Mouse (Mus musculus) hindbrain, embryonic 16.5 days (tissue): Measurements from ENCODE around the gene Canx. TPM values are rescaled to one million over a fixed set of nuclear protein-coding genes. Genes with fewer than 3 reads are reported as not detected.
"Not testable (repeated sequence)": the region's sequence is repeated elsewhere in the genome, so short reads cannot be mapped to it uniquely, and the experiment has no call there.

Experiments
- ATAC-seq: fragments of 200-750 bp; cut with Nextera tagmentation; 2 replicates; pipeline ENCODE4 v1.8.0; 2017; ENCODE audit warnings: moderate TSS enrichment, moderate library complexity
- H3K27ac ChIP-seq: fragments of 300-500 bp; sonication (generic); 2 replicates; pipeline ENCODE4 v1.5.1; 2014; ENCODE audit warnings: low read depth, mild to moderate bottlenecking, control low read depth, low read length, moderate library complexity
- H3K27me3 ChIP-seq: fragments of 300-500 bp; sonication (generic); replicated peaks from 2 replicates; pipeline ENCODE4 v1.6.1; 2014; ENCODE audit warnings: low read length; ENCODE audit not compliant: control insufficient read depth, insufficient read depth
- H3K36me3 ChIP-seq: fragments of 300-500 bp; sonication (generic); 2 replicates; pipeline ENCODE4 v1.6.1; 2014; ENCODE audit warnings: mild to moderate bottlenecking, low read length, moderate library complexity, mixed read lengths; ENCODE audit not compliant: control insufficient read depth, insufficient read depth
- H3K4me1 ChIP-seq: fragments of 300-500 bp; sonication (generic); 2 replicates; pipeline ENCODE4 v1.6.1; 2014; ENCODE audit warnings: low read depth, low read length; ENCODE audit not compliant: control insufficient read depth, insufficient read depth
- H3K4me2 ChIP-seq: fragments of 300-500 bp; sonication (generic); 2 replicates; pipeline ENCODE4 v1.6.1; 2014; ENCODE audit warnings: mild to moderate bottlenecking, low read length, control low read depth, moderate library complexity
- H3K4me3 ChIP-seq: fragments of 300-500 bp; sonication (generic); 2 replicates; pipeline ENCODE4 v1.5.1; 2014; ENCODE audit warnings: mild to moderate bottlenecking, low read length, control low read depth, moderate library complexity
- H3K9ac ChIP-seq: fragments of 300-500 bp; sonication (generic); 2 replicates; pipeline ENCODE4 v1.6.1; 2014; ENCODE audit warnings: low read depth, mild to moderate bottlenecking, control low read depth, low read length, moderate library complexity
- H3K9me3 ChIP-seq: fragments of 300-500 bp; sonication (generic); 2 replicates; pipeline ENCODE4 v1.6.1; 2014; ENCODE audit warnings: mild to moderate bottlenecking, low read length, moderate library complexity; ENCODE audit not compliant: control insufficient read depth
- WGBS: fragments of 180-500 bp; shearing (Covaris S2); extraction: QIAGEN DNeasy Blood & Tissue Kit; methylation state at CpG from one replicate; pipeline ENCODE4 v1.1.7; 2014; 5-methylcytosine and 5-hydroxymethylcytosine counted together
- polyA plus RNA-seq: library from polyadenylated mRNA; unstranded; fragments of >200 nt; fragmentation: Nextera tagmentation; extraction: Ambion mirVana; gene quantifications from 2 replicates; pipeline ENCODE4 v1.2.1, GENCODE M21; 2015

Canx gene
- polyA plus RNA-seq, 1 experiment from 2014 or later: 304 TPM

DNA sequence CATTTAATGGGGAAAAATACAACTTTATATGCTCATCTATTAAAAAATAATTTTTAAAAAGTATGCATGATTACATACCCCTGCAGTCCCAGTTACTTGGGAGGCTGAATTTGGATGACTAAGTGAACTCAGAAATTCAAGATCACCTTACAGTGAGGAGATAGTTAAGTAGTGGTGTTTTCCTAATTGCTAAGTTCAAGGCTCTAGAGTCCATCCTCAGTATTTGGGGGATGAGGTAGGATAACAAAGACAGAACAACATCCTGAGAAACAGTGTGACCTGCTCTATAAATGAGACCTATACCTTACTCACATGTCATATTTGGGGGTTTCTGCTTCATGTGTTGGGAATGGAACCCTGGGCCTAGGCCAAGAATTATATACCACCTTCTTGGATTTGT lies 3.1 kb downstream of the Canx start:
- Histone ChIP-seq H3K27me3 (no peaks in the 10 kb centered on the region), H3K4me3 (no peak overlapping the region), H3K36me3 (peaks cover 3% of the 10 kb centered on the region; the same call in 1 of the 2 replicates), H3K4me2 (no peak overlapping the region), H3K4me1 (peaks cover 25% of the 10 kb centered on the region), H3K27ac (no peak overlapping the region), H3K9me3 (no peaks in the 10 kb centered on the region), H3K9ac (no peak overlapping the region)
- ATAC-seq: no peak

DNA sequence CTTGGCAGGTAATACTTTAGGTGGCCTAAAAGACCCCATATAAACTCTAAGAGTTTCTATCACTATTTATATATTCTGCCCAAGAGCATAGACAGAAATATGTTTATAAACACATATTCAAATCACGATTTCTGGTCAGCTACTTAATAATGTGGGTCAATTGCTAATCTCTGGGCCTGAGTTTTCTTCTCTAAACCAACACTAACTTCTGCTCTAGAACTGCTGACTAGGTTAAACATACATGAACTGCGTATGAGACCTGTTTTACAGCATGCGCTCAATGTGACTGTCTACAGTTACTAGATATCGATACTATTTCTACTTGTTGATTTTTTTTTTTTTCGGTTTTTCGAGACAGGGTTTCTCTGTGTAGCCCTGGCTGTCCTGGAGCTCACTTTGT lies 4.2 kb downstream of the Canx start:
- H3K27ac ChIP-seq: no peak overlapping the region
- no peak overlapping the region for H3K4me2 ChIP-seq
- H3K9me3 ChIP-seq: no peaks in the 10 kb centered on the region
- 93% methylated on average over 6 of the region's 6 CpGs for WGBS
- no peaks in the 10 kb centered on the region for H3K27me3 ChIP-seq
- H3K36me3 ChIP-seq: peaks cover 3% of the 10 kb centered on the region; the same call in 1 of the 2 replicates
- H3K4me1 ChIP-seq: peaks cover 22% of the 10 kb centered on the region
- H3K4me3 ChIP-seq: no peak overlapping the region
- H3K9ac ChIP-seq: no peak overlapping the region
- no peak for ATAC-seq

DNA sequence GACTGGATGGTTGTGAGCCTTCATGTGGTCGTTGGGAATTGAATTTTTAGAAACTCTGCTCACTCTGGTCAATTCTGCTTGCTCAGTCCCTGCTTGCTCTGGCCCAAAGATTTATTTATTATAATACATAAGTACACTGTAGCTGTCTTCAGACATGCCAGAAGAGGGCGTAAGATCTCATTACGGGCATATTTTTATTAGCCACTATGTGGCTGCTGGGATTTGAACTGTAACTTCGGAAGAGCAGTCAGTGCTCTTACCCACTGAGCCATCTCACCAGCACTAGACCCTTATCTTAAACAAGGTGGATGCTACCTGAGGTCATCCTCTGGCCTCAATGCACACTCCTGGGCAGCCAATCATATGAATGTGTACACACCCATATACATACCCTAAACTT lies 6.1 kb downstream of the Canx start:
- not testable (repeated sequence) for H3K27me3 ChIP-seq, H3K27ac ChIP-seq, H3K4me2 ChIP-seq, H3K9ac ChIP-seq, H3K4me3 ChIP-seq, H3K36me3 ChIP-seq, H3K9me3 ChIP-seq, ATAC-seq
- 86% methylated on average over 4 of the region's 4 CpGs for WGBS
- H3K4me1 ChIP-seq: peaks cover 19% of the 10 kb centered on the region

DNA sequence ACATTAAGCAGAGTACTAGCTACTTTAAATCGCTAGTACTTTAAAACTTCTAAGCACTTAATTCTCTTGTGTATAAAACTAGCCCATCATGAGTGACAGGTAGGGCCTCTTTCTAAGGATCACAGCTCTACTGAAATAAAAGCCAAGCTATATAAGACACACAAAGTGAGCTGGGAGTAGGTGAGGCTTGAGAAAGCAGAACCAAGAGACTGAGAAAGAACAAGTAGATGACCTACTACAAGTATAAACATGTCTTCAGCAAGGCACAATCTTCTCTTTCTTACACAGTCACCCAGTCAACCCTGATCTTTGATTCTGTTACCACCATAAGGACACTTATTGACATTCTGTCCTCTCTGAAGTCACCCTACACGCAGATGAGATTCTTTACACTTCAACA lies 12.7 kb downstream of the Canx start:
- Histone ChIP-seq H3K4me2 (no peak overlapping the region), H3K4me1 (no peaks in the 10 kb centered on the region), H3K9ac (no peak overlapping the region), H3K36me3 (peaks cover 14% of the 10 kb centered on the region), H3K27ac (no peak overlapping the region), H3K9me3 (no peaks in the 10 kb centered on the region), H3K4me3 (no peak overlapping the region), H3K27me3 (no peaks in the 10 kb centered on the region)
- WGBS: 88% methylated on average over 2 of the region's 2 CpGs
- ATAC-seq: no peak

DNA sequence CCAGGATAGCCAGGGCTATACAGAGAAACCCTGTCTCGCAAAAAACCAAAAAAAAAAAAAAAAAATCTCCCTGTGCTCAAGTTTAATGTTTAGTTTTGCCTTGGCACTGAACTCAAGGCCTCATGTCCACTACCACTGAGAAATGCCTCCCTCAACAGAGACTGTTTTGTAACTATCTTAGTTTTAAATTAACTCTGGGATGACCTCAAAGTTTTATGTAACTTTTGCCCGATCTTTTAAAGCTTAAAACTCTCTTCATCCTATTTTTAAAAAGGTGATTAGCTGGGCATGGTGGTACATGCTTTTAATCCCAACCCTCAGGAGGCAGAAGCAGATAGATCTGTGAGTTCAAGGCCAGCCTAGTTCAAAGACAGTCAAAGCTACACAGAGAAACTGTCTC lies 22.1 kb downstream of the Canx start:
- Histone ChIP-seq H3K36me3 (peaks cover 60% of the 10 kb centered on the region), H3K27me3 (no peaks in the 10 kb centered on the region)
- ATAC-seq: no peak

DNA sequence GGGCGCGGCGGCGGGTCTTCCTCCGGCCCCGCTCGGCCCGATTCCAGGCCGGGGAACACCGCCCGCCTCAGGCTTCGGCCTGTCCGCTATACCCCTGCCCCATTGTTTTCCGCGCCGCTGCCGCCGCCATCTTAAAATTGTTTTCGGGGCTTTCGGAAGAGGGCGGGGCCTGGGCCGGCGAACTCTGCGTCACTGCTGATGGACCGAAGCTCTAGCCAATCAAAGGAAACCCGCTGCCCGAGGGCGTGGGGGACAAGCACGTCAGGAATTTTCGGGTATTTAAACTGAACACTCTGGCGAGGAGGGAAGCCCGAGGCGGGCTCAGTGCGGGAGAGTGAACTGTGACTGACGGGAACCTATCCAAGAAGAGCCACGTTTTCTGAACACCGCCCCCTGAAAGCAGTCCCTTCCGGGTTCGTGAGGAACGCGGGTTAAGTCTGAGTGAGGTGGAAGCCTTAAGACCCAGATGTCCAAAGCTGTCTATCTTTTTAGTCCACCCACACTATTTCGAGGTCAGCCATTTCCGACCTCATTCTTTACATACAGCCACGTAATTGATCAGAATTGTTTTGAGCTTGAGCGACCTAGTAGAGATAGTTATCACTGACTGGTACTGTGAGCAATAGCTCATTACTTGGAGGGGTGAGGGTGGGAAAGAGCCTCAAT lies 33.1 kb downstream of the Canx start, which contains the start of gene Maml1:
TSS of gene Maml1 (minus strand) at position 122 of the 666 bp plus-strand sequence.
- H3K4me1 ChIP-seq: peaks cover 14% of the 10 kb centered on the region
- peaks cover 18% of the 10 kb centered on the region for H3K36me3 ChIP-seq
- H3K4me2 ChIP-seq: peak within 1 kb of the TSS; percentile 78
- peak; percentile 99 for ATAC-seq
- H3K9me3 ChIP-seq: no peaks in the 10 kb centered on the region
- no peaks in the 10 kb centered on the region for H3K27me3 ChIP-seq
- H3K4me3 ChIP-seq: peak within 1 kb of the TSS; percentile 97
- peak within 1 kb of the TSS; percentile 98 for H3K27ac ChIP-seq
- under 1% methylated on average over 45 of the region's 45 CpGs for WGBS
- H3K9ac ChIP-seq: peak within 1 kb of the TSS; percentile 97

More for the DNA sequence above, 22.1 kb downstream of the Canx start:
- Histone ChIP-seq H3K4me1 (no peaks in the 10 kb centered on the region), H3K4me2 (no peak overlapping the region), H3K9ac (no peak overlapping the region), H3K9me3 (no peaks in the 10 kb centered on the region), H3K27ac (no peak overlapping the region), H3K4me3 (no peak overlapping the region)
- 99% methylated on average over 2 of the region's 2 CpGs for WGBS

DNA sequence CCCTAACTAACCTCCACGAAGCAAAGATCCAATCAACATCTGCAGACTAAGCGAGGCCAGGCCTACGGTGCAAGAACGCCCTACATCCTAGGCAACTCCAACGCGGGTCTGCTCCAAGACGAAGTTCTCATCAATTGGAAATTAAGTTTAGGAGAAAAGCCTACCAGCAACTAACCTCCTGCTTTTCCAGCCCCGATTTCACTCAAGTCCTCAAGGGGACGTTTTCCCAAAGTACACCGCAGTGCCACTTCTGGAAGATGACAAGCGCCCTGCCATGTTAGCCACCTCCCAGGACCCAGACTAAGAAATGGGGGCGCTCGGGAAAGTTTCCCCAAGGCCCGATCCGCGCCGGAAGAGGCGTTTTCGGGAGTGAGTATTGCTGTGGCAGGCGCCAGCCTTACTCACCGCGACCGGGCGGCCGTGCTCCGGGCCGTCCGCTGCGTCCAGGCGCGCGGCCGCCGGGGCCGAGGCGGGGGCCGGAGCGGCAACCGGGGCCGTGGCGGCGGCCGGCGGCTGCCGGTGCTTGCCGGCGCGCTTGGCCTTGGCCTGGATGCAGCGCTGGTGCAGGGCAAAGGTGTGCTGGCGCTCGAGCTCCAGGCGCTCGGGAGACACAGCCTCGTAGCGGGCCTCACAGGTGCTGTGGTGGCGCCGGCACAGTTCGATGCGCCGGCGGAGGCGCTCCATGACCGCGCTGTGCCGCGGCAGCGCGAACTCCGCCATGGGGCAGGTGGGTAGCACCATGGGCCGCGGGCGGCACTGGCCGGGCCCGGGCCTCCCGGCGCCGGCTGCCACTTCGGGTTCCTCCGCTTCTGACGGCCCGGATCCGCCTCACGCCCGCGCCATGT lies 33.9 kb downstream of the Canx start:
- Histone ChIP-seq H3K4me2 (peak overlapping the region; percentile 78), H3K36me3 (peaks cover 11% of the 10 kb centered on the region), H3K9me3 (no peaks in the 10 kb centered on the region), H3K4me1 (peaks cover 14% of the 10 kb centered on the region), H3K27me3 (no peaks in the 10 kb centered on the region), H3K4me3 (peak overlapping the region; percentile 97), H3K27ac (peak overlapping the region; percentile 98), H3K9ac (peak overlapping the region; percentile 97)
- ATAC-seq: peak; percentile 82
- under 1% methylated on average over 69 of the region's 85 CpGs for WGBS

DNA sequence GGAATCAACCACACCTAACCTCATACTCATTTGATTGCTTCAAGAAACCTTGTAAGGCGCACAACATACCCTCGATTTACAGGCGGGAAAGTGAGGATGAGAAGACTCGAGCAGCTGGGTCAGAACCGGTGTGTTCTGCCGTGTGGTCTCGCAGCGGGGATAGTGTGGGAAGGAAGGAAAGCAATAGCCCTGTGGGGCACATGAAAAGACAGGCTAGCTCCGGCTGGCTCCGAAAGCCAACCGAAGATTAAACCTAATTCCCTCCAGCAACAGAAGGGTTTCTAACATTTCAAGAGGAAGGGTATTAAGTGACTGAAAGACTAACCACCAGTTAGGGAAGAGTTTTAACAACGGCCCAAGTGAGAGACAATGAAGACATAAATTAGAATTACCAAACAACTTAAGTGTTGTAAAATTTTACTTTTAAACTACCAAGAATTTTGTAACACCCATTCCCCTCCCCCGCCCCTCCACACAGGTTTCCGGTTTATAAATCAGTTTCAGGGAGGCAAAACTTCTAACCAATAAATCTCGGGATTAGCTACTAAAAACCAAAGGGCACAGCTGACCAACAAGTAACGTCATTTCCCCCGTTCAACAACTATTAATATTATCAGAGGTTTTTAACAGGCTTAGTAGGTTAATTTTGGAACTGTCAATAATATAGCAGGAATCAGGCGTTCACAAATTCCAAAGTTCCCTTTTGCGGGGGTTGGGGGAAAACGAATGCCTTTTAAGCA lies 34.8 kb downstream of the Canx start:
- H3K27ac ChIP-seq: peak overlapping the region; percentile 98
- peaks cover 6% of the 10 kb centered on the region for H3K36me3 ChIP-seq
- no peaks in the 10 kb centered on the region for H3K9me3 ChIP-seq
- H3K4me2 ChIP-seq: peak overlapping the region; percentile 78
- H3K4me1 ChIP-seq: peaks cover 14% of the 10 kb centered on the region
- ATAC-seq: no peak
- H3K9ac ChIP-seq: peak overlapping the region; percentile 97
- peak overlapping the region; percentile 97 for H3K4me3 ChIP-seq
- WGBS: 20% methylated on average over 20 of the region's 20 CpGs
- no peaks in the 10 kb centered on the region for H3K27me3 ChIP-seq

DNA sequence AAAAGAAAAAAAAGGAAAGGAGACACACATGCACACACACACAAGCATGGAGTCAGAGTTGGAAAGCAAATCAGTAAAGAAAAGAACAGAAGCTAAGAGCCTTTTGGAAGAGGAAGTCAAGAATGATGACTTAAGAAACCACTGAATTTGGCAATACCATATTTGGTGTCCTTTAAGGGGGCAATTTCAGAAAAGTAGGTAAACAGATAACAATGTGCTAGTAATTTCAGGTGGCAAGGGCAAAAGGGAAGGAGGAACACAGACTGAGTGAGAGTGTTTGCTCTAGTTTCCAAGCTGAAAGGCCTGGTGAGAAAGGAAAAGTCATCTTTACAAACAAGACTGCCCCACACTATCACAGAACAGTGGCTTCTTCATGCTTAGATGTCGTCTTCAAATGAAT lies 39.0 kb downstream of the Canx start:
- Histone ChIP-seq H3K4me1 (peaks cover 10% of the 10 kb centered on the region), H3K4me2 (no peak overlapping the region), H3K9me3 (no peaks in the 10 kb centered on the region), H3K4me3 (no peak overlapping the region), H3K27me3 (no peaks in the 10 kb centered on the region), H3K27ac (no peak overlapping the region), H3K9ac (no peak overlapping the region), H3K36me3 (no peaks in the 10 kb centered on the region)
- WGBS: 90% methylated on average over 1 of the region's 1 CpGs
- no peak for ATAC-seq
